Mouse (Mus musculus) stomach, postnatal 0 days (tissue): ENCODE results near the gene Bahcc1. TPM values are rescaled to one million over a fixed set of nuclear protein-coding genes. Genes with fewer than 3 reads are reported as not detected.

Experiments
- ATAC-seq: fragments of 200-750 bp; cut with Nextera tagmentation; 2 replicates; pipeline ENCODE4 v1.8.0; 2017; ENCODE audit not compliant: low FRiP score, low TSS enrichment
- DNase-seq: peaks from one replicate; pipeline ENCODE4 v3.0.0-alpha.2; 2016; ENCODE audit warnings: low spot score
- H3K27ac ChIP-seq: fragments of 300-500 bp; sonication (generic); replicated peaks from 2 replicates; pipeline ENCODE4 v1.5.1; 2014; ENCODE audit warnings: mild to moderate bottlenecking, control low read depth
- H3K27me3 ChIP-seq: fragments of 300-500 bp; sonication (generic); 2 replicates; pipeline ENCODE4 v1.6.1; 2014; ENCODE audit warnings: low read length; ENCODE audit not compliant: control insufficient read depth, insufficient read depth
- H3K36me3 ChIP-seq: fragments of 300-500 bp; sonication (generic); 2 replicates; pipeline ENCODE4 v1.6.1; 2014; ENCODE audit warnings: low read length, mixed read lengths; ENCODE audit not compliant: control insufficient read depth, insufficient read depth
- H3K4me1 ChIP-seq: fragments of 300-500 bp; sonication (generic); replicated peaks from 2 replicates; pipeline ENCODE4 v1.6.1; 2014; ENCODE audit warnings: antibody characterized with exemption; ENCODE audit not compliant: control insufficient read depth, insufficient read depth
- H3K4me2 ChIP-seq: fragments of 300-500 bp; sonication (generic); replicated peaks from 2 replicates; pipeline ENCODE4 v1.6.1; 2014; ENCODE audit warnings: low read depth, mild to moderate bottlenecking, control low read depth, moderate library complexity
- H3K4me3 ChIP-seq: fragments of 300-500 bp; sonication (generic); 2 replicates; pipeline ENCODE4 v1.5.1; 2014; ENCODE audit warnings: low read depth, low read length, control low read depth
- H3K9ac ChIP-seq: fragments of 300-500 bp; sonication (generic); 2 replicates; pipeline ENCODE4 v1.6.1; 2014; ENCODE audit warnings: mild to moderate bottlenecking, low read length, control low read depth, mixed read lengths
- H3K9me3 ChIP-seq: fragments of 300-500 bp; sonication (generic); 2 replicates; pipeline ENCODE4 v1.6.1; 2016; ENCODE audit warnings: low read length; ENCODE audit not compliant: control insufficient read depth
- CTCF ChIP-seq: IDR thresholded peaks from 2 replicates; pipeline ENCODE4 v1.5.1; 2016; ENCODE audit warnings: antibody characterized with exemption, low read depth, mild to moderate bottlenecking, moderate library complexity
- EP300 ChIP-seq: optimal IDR thresholded peaks from 2 replicates; pipeline ENCODE3; 2016; ENCODE audit warnings: antibody characterized with exemption
- WGBS: fragments of 180-500 bp; shearing (Covaris S2); extraction: QIAGEN DNeasy Blood & Tissue Kit; methylation state at CpG from one replicate; pipeline ENCODE4 v1.1.7; 2014; 5-methylcytosine and 5-hydroxymethylcytosine counted together
- polyA plus RNA-seq: library from polyadenylated mRNA; unstranded; fragments of >200 nt; fragmentation: Nextera tagmentation; extraction: Ambion mirVana; gene quantifications from 2 replicates; pipeline ENCODE4 v1.2.1, GENCODE M21; 2015

Bahcc1 gene
- polyA plus RNA-seq, 1 experiment from 2014 or later: 2.7 TPM

- Histone ChIP-seq H3K36me3 (no peaks in the 10 kb centered on the region), H3K4me1 (0 out of 2 replicates have a peak, but pooled peaks cover 7% of the 10 kb centered on the region), H3K9me3 (no peaks in the 10 kb centered on the region), H3K27me3 (no peaks in the 10 kb centered on the region), H3K9ac (no peak overlapping the region), H3K27ac (peak overlapping the region; percentile 37; the same call in 1 of the 2 replicates), H3K4me3 (no peak overlapping the region), H3K4me2 (no peak overlapping the region)
- TF ChIP-seq EP300 (no peak), CTCF (no peak)
- 31% methylated on average over 11 of the region's 11 CpGs for WGBS
- no peak for DNase-seq
- ATAC-seq: peak; percentile 52
Observed at GRCm38 (mm10) chr11:120216540-120217324, 16.0 kb upstream of the Bahcc1 start.

- no peak for TF ChIP-seq EP300
- no peak for TF ChIP-seq CTCF
- Histone ChIP-seq H3K4me1 (0 out of 2 replicates have a peak, but pooled peaks cover 7% of the 10 kb centered on the region), H3K27me3 (no peaks in the 10 kb centered on the region), H3K27ac (no peak overlapping the region), H3K9me3 (no peaks in the 10 kb centered on the region), H3K9ac (no peak overlapping the region), H3K4me2 (no peak overlapping the region), H3K4me3 (no peak overlapping the region), H3K36me3 (no peaks in the 10 kb centered on the region)
- ATAC-seq: no peak
- WGBS: 79% methylated on average over 17 of the region's 17 CpGs
- no peak for DNase-seq
Observed at GRCm38 (mm10) chr11:120218176-120218856, 14.4 kb upstream of the Bahcc1 start.

- Histone ChIP-seq H3K27ac (no peak overlapping the region), H3K4me1 (0 out of 2 replicates have a peak, but pooled peaks cover 9% of the 10 kb centered on the region), H3K9ac (no peak overlapping the region), H3K27me3 (no peaks in the 10 kb centered on the region), H3K4me3 (no peak overlapping the region), H3K9me3 (no peaks in the 10 kb centered on the region), H3K36me3 (no peaks in the 10 kb centered on the region), H3K4me2 (no peak overlapping the region)
- no peak for DNase-seq
- no peak for ATAC-seq
- 68% methylated on average over 6 of the region's 6 CpGs for WGBS
- TF ChIP-seq EP300 (no peak), CTCF (no peak)
Observed at GRCm38 (mm10) chr11:120218946-120219345, 13.8 kb upstream of the Bahcc1 start.

GRCm38 (mm10) chr11:120219916-120220522, 12.7 kb upstream of the Bahcc1 start:
- H3K27ac ChIP-seq: no peak overlapping the region
- no peak for TF ChIP-seq CTCF
- no peak for TF ChIP-seq EP300
- ATAC-seq (no peak), DNase-seq (no peak)
- H3K36me3 ChIP-seq: no peaks in the 10 kb centered on the region
- H3K9ac ChIP-seq: no peak overlapping the region
- H3K4me1 ChIP-seq: peaks cover 14% of the 10 kb centered on the region
- H3K4me2 ChIP-seq: no peak overlapping the region
- H3K27me3 ChIP-seq: no peaks in the 10 kb centered on the region
- H3K9me3 ChIP-seq: no peaks in the 10 kb centered on the region
- no peak overlapping the region for H3K4me3 ChIP-seq
- 59% methylated on average over 9 of the region's 9 CpGs for WGBS

- TF ChIP-seq CTCF (no peak), EP300 (no peak)
- ATAC-seq (no peak), DNase-seq (no peak)
- Histone ChIP-seq H3K9ac (no peak overlapping the region), H3K27me3 (no peaks in the 10 kb centered on the region), H3K36me3 (no peaks in the 10 kb centered on the region), H3K9me3 (no peaks in the 10 kb centered on the region), H3K4me2 (no peak overlapping the region), H3K4me1 (peaks cover 12% of the 10 kb centered on the region), H3K4me3 (no peak overlapping the region), H3K27ac (no peak overlapping the region)
- WGBS: 51% methylated on average over 12 of the region's 12 CpGs
Observed at GRCm38 (mm10) chr11:120220963-120221827, 11.6 kb upstream of the Bahcc1 start.
